Mouse (Mus musculus) intestine, embryonic 14.5 days (tissue): ENCODE data around the gene Rps26. TPM values are rescaled to one million over a fixed set of nuclear protein-coding genes. Genes with fewer than 3 reads are reported as not detected.
"Not testable (repeated sequence)": the region's sequence is repeated elsewhere in the genome, so short reads cannot be mapped to it uniquely, and the experiment has no call there.

ENCODE experiments used
- ATAC-seq: fragments of 200-750 bp; cut with Nextera tagmentation; replicated peaks from 2 replicates; pipeline ENCODE4 v1.8.0; 2017; ENCODE audit warnings: low read depth, moderate number of reproducible peaks, moderate TSS enrichment, moderate library complexity; ENCODE audit not compliant: low FRiP score, low TSS enrichment
- DNase-seq: peaks from one replicate; pipeline ENCODE4 v3.0.0-alpha.2; 2018; ENCODE audit warnings: low spot score
- H3K27ac ChIP-seq: fragments of 300-500 bp; sonication (generic); 2 replicates; pipeline ENCODE4 v1.5.1; 2014; ENCODE audit warnings: low read depth, mild to moderate bottlenecking, control low read depth
- H3K27me3 ChIP-seq: fragments of 300-500 bp; sonication (generic); replicated peaks from 2 replicates; pipeline ENCODE4 v1.6.1; 2014; ENCODE audit warnings: low read length, control low read depth; ENCODE audit not compliant: control insufficient read depth, insufficient read depth
- H3K36me3 ChIP-seq: fragments of 300-500 bp; sonication (generic); 2 replicates; pipeline ENCODE4 v1.6.1; 2014; ENCODE audit warnings: low read length, control low read depth; ENCODE audit not compliant: control insufficient read depth, insufficient read depth
- H3K4me1 ChIP-seq: fragments of 300-500 bp; sonication (generic); replicated peaks from 2 replicates; pipeline ENCODE4 v1.6.1; 2014; ENCODE audit warnings: low read length, control low read depth, mixed read lengths; ENCODE audit not compliant: control insufficient read depth, insufficient read depth
- H3K4me2 ChIP-seq: fragments of 300-500 bp; sonication (generic); 2 replicates; pipeline ENCODE4 v1.6.1; 2014; ENCODE audit warnings: low read length
- H3K4me3 ChIP-seq: fragments of 300-500 bp; sonication (generic); 2 replicates; pipeline ENCODE4 v1.5.1; 2014; ENCODE audit warnings: low read depth, low read length, control low read depth, mixed read lengths
- H3K9ac ChIP-seq: fragments of 300-500 bp; sonication (generic); 2 replicates; pipeline ENCODE4 v1.6.1; 2014; ENCODE audit warnings: mild to moderate bottlenecking, low read length
- H3K9me3 ChIP-seq: fragments of 300-500 bp; sonication (generic); 2 replicates; pipeline ENCODE4 v1.6.1; 2016; ENCODE audit warnings: low read length, control low read depth; ENCODE audit not compliant: control insufficient read depth
- WGBS: fragments of 180-500 bp; shearing (Covaris S2); extraction: QIAGEN DNeasy Blood & Tissue Kit; methylation state at CpG from one replicate; pipeline ENCODE4 v1.1.7; 2014; 5-methylcytosine and 5-hydroxymethylcytosine counted together
- polyA plus RNA-seq: library from polyadenylated mRNA; unstranded; fragments of >200 nt; fragmentation: Nextera tagmentation; extraction: Ambion mirVana; gene quantifications from 2 replicates; pipeline ENCODE4 v1.2.1, GENCODE M21; 2014

Rps26 gene
- polyA plus RNA-seq, 1 experiment from 2014 or later = 1,163 TPM

GRCm38 (mm10) chr10:128621986-128622520 lies 4.5 kb downstream of the Rps26 start:
- Histone ChIP-seq H3K27ac (no peak overlapping the region), H3K27me3 (no peaks in the 10 kb centered on the region), H3K4me1 (peaks cover 7% of the 10 kb centered on the region), H3K4me3 (no peak overlapping the region), H3K9me3 (no peaks in the 10 kb centered on the region), H3K4me2 (no peak overlapping the region), H3K36me3 (peaks cover 30% of the 10 kb centered on the region), H3K9ac (no peak overlapping the region)
- no peak for DNase-seq
- WGBS = 82% methylated on average over 3 of the region's 3 CpGs
- ATAC-seq = no peak

GRCm38 (mm10) chr10:128620241-128620640 lies 6.3 kb downstream of the Rps26 start:
- Histone ChIP-seq H3K9me3 (no peaks in the 10 kb centered on the region), H3K4me1 (peaks cover 4% of the 10 kb centered on the region), H3K4me3 (no peak overlapping the region), H3K27me3 (no peaks in the 10 kb centered on the region), H3K9ac (no peak overlapping the region), H3K36me3 (peaks cover 25% of the 10 kb centered on the region), H3K27ac (no peak overlapping the region), H3K4me2 (no peak overlapping the region)
- ATAC-seq (no peak), DNase-seq (no peak)

GRCm38 (mm10) chr10:128619148-128619547 lies 7.4 kb downstream of the Rps26 start:
- peaks cover 14% of the 10 kb centered on the region for H3K36me3 ChIP-seq
- DNase-seq, H3K9me3 ChIP-seq, H3K9ac ChIP-seq, H3K4me2 ChIP-seq, H3K27me3 ChIP-seq, H3K4me3 ChIP-seq, H3K27ac ChIP-seq, ATAC-seq, H3K4me1 ChIP-seq: not testable (repeated sequence)
- 90% methylated on average over 5 of the region's 5 CpGs for WGBS

GRCm38 (mm10) chr10:128618570-128618969 lies 8.0 kb downstream of the Rps26 start:
- H3K27me3 ChIP-seq = no peaks in the 10 kb centered on the region
- no peak overlapping the region for H3K4me3 ChIP-seq

GRCm38 (mm10) chr10:128615798-128616448 lies 10.6 kb downstream of the Rps26 start:
- DNase-seq, H3K9me3 ChIP-seq, H3K9ac ChIP-seq, H3K27me3 ChIP-seq, H3K27ac ChIP-seq, H3K36me3 ChIP-seq, H3K4me3 ChIP-seq, H3K4me1 ChIP-seq, H3K4me2 ChIP-seq, ATAC-seq: not testable (repeated sequence)
- WGBS = 84% methylated on average over 6 of the region's 7 CpGs

More at GRCm38 (mm10) chr10:128618570-128618969, 8.0 kb downstream of the Rps26 start:
- Histone ChIP-seq H3K27ac (no peak overlapping the region), H3K36me3 (peaks cover 9% of the 10 kb centered on the region), H3K4me1 (no peaks in the 10 kb centered on the region), H3K9ac (no peak overlapping the region), H3K9me3 (no peaks in the 10 kb centered on the region), H3K4me2 (no peak overlapping the region)
- 90% methylated on average over 1 of the region's 1 CpGs for WGBS
- DNase-seq = no peak
- no peak for ATAC-seq

GRCm38 (mm10) chr10:128614934-128615333 lies 11.6 kb downstream of the Rps26 start:
- Histone ChIP-seq H3K4me2 (no peak overlapping the region), H3K4me1 (no peaks in the 10 kb centered on the region), H3K27ac (no peak overlapping the region), H3K4me3 (no peak overlapping the region), H3K27me3 (no peaks in the 10 kb centered on the region), H3K36me3 (no peaks in the 10 kb centered on the region), H3K9ac (no peak overlapping the region), H3K9me3 (no peaks in the 10 kb centered on the region)
- no peak for ATAC-seq
- no peak for DNase-seq
- 52% methylated on average over 3 of the region's 3 CpGs for WGBS

- H3K4me2 ChIP-seq, DNase-seq, ATAC-seq, H3K9ac ChIP-seq, H3K4me1 ChIP-seq, H3K4me3 ChIP-seq, H3K27me3 ChIP-seq, H3K36me3 ChIP-seq, H3K9me3 ChIP-seq, H3K27ac ChIP-seq: not testable (repeated sequence)
- WGBS = 52% methylated on average over 4 of the region's 4 CpGs
Measured at GRCm38 (mm10) chr10:128613820-128614219, 12.7 kb downstream of the Rps26 start.

GRCm38 (mm10) chr10:128613154-128613440 lies 13.4 kb downstream of the Rps26 start:
- DNase-seq (no peak), ATAC-seq (no peak)
- Histone ChIP-seq H3K27ac (no peak overlapping the region), H3K9me3 (no peaks in the 10 kb centered on the region), H3K4me1 (no peaks in the 10 kb centered on the region), H3K9ac (no peak overlapping the region), H3K4me2 (no peak overlapping the region), H3K27me3 (no peaks in the 10 kb centered on the region), H3K36me3 (no peaks in the 10 kb centered on the region), H3K4me3 (no peak overlapping the region)
- 49% methylated on average over 6 of the region's 6 CpGs for WGBS

GRCm38 (mm10) chr10:128612433-128613153 lies 14.0 kb downstream of the Rps26 start:
- DNase-seq (peak; percentile 86), ATAC-seq (peak; percentile 60)
- H3K36me3 ChIP-seq = no peaks in the 10 kb centered on the region
- no peak overlapping the region for H3K27ac ChIP-seq
- no peak overlapping the region for H3K9ac ChIP-seq
- no peak overlapping the region for H3K4me3 ChIP-seq
- H3K4me2 ChIP-seq = no peak overlapping the region
- no peaks in the 10 kb centered on the region for H3K4me1 ChIP-seq
- no peaks in the 10 kb centered on the region for H3K27me3 ChIP-seq
- no peaks in the 10 kb centered on the region for H3K9me3 ChIP-seq
- WGBS = 15% methylated on average over 16 of the region's 16 CpGs
